Mouse (Mus musculus): ENCODE measurements at regions not wholly inside any gene's neighbourhood (a gene's known extent, or its start where the extent isn't known, plus 50 kb on each side); places are given as distances from the start of the nearest gene placed in this dataset.

DNA sequence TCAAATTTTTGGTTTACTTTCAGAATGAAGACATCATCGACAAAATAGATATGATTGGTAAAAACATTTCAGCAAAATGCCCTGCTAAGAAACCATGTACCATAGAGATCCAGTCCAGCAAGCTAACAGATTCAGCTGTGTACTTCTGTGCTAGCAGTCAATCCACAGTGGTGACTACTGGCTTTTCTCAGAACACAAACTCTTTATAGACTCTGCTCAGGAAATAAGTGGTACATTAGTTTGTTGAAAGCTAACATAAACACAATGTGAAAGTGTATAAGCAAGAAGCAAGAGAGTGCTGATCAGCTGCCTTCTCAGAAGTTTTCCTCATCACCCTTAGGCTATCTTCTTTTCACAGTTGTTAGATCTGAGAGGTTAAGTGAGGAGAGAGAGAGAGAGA is 99.2 kb upstream of the Try4 start:
- H3K36me3 ChIP-seq (ENCODE audit: control insufficient read depth in 1 of 2, insufficient read depth in 2 of 2, low read length in 2 of 2), result no peaks in the 10 kb centered on the region
- H3K4me3 ChIP-seq (ENCODE audit: control insufficient read depth in 1 of 2, insufficient read depth in 1 of 2, low read depth in 2 of 2, low read length in 2 of 2), result no peak overlapping the region
- H3K4me1 ChIP-seq (ENCODE audit: control insufficient read depth in 1 of 2, insufficient read depth in 2 of 2, low read length in 2 of 2), result no peaks in the 10 kb centered on the region
- no peaks in the 10 kb centered on the region for H3K9me3 ChIP-seq (replicated peaks; ENCODE audit: insufficient read depth, low read length)
- no peaks in the 10 kb centered on the region for H3K79me2 ChIP-seq (ENCODE audit: control insufficient read depth, insufficient read depth, low read length, poor library complexity)
- no peaks in the 10 kb centered on the region for H3K27me3 ChIP-seq (ENCODE audit: control insufficient read depth in 1 of 2, insufficient read depth in 2 of 2, low read length in 2 of 2)
- H3K9ac ChIP-seq (ENCODE audit: control insufficient read depth, low read depth, low read length, poor library complexity, severe bottlenecking), result no peak overlapping the region
- no peak for DNase-seq (ENCODE audit: low read depth, low spot score)
- no peak for TF ChIP-seq ELF1 (IDR thresholded peaks at IDR 0.05; ENCODE audit: low read depth, low read length)
- TF ChIP-seq ETS1 (IDR thresholded peaks at IDR 0.05; ENCODE audit: low read depth, low read length), result no peak
- TF ChIP-seq NELFE (IDR thresholded peaks at IDR 0.05; ENCODE audit: low read depth, low read length), result no peak
- no peak for TF ChIP-seq MEF2A (IDR thresholded peaks at IDR 0.05; ENCODE audit: extremely low read depth, insufficient replicate concordance, low read depth, low read length, poor library complexity, severe bottlenecking)
- no peak for TF ChIP-seq RAD21 (IDR thresholded peaks at IDR 0.05; ENCODE audit: low read depth, low read length)
- no peak for TF ChIP-seq KAT2A (conservative IDR thresholded peaks at IDR 0.05; ENCODE audit: low read depth, low read length)
- no peak for TF ChIP-seq MAZ (IDR thresholded peaks at IDR 0.05; ENCODE audit: low read depth, low read length)
- no peak for TF ChIP-seq ZKSCAN1 (IDR thresholded peaks at IDR 0.05; ENCODE audit: low read depth, low read length)
- TF ChIP-seq CTCF (IDR thresholded peaks at IDR 0.05 in 2 of 3, conservative IDR thresholded peaks at IDR 0.05 in 1 of 3; ENCODE audit: control insufficient read depth in 1 of 3, insufficient read depth in 1 of 3, low read depth in 2 of 3, low read length in 3 of 3, poor library complexity in 1 of 3, severe bottlenecking in 1 of 3), result no peak
- no peak for TF ChIP-seq NRF1 (IDR thresholded peaks at IDR 0.05; ENCODE audit: insufficient read depth, low read depth, low read length, poor library complexity, severe bottlenecking)
- no peak for TF ChIP-seq TAL1 (IDR thresholded peaks at IDR 0.05; ENCODE audit: low read length)
- TF ChIP-seq SIN3A (IDR thresholded peaks at IDR 0.05; ENCODE audit: low read length), result no peak
- TF ChIP-seq JUND (IDR thresholded peaks at IDR 0.05; ENCODE audit: low read depth, low read length), result no peak
- TF ChIP-seq E2F4 (IDR thresholded peaks at IDR 0.05; ENCODE audit: borderline replicate concordance, low read depth, low read length), result no peak
- TF ChIP-seq SMC3 (IDR thresholded peaks at IDR 0.05; ENCODE audit: low read depth, low read length), result no peak
- TF ChIP-seq ZMIZ1 (IDR thresholded peaks at IDR 0.05; ENCODE audit: low read depth, low read length), result no peak
- no peak for TF ChIP-seq MYB (IDR thresholded peaks at IDR 0.05; ENCODE audit: low read depth, low read length)
- no peak for TF ChIP-seq CHD2 (IDR thresholded peaks at IDR 0.05; ENCODE audit: low read length)
- TF ChIP-seq USF2 (IDR thresholded peaks at IDR 0.05; ENCODE audit: borderline replicate concordance in 1 of 2, insufficient read depth in 1 of 2, low read depth in 1 of 2, low read length in 2 of 2), result no peak
- TF ChIP-seq CHD1 (IDR thresholded peaks at IDR 0.05; ENCODE audit: low read depth, low read length), result no peak
- no peak overlapping the region for H3K27ac ChIP-seq (ENCODE audit: control insufficient read depth, low read depth, low read length)

DNA sequence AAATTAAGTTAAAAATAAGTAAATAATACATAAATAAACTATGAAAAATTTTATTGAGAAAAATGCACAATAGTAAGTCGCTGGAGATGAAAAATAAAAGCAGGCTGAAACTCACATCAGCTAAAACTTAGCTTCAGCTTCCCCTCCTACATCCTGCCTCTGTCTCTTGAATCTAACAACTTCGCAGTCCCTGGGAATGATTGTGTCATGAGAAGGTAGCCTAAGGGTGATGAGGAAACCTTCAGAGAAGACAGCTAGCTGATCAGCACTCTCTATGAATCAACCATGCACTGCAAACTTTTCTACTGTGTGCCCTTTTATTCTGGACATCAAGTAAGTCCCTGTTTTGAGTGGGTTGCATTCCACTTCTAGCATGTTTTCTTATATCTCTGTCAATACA is 99.8 kb upstream of the Try4 start:
- Histone ChIP-seq H3K27me3 (ENCODE audit: control insufficient read depth in 1 of 2, insufficient read depth in 2 of 2, low read length in 2 of 2) (no peaks in the 10 kb centered on the region), H3K4me1 (ENCODE audit: control insufficient read depth in 1 of 2, insufficient read depth in 2 of 2, low read length in 2 of 2) (no peaks in the 10 kb centered on the region), H3K9me3 (replicated peaks; ENCODE audit: insufficient read depth, low read length) (no peaks in the 10 kb centered on the region), H3K4me3 (ENCODE audit: control insufficient read depth in 1 of 2, insufficient read depth in 1 of 2, low read depth in 2 of 2, low read length in 2 of 2) (no peak overlapping the region), H3K9ac (ENCODE audit: control insufficient read depth, low read depth, low read length, poor library complexity, severe bottlenecking) (no peak overlapping the region), H3K27ac (ENCODE audit: control insufficient read depth, low read depth, low read length) (no peak overlapping the region), H3K36me3 (ENCODE audit: control insufficient read depth in 1 of 2, insufficient read depth in 2 of 2, low read length in 2 of 2) (no peaks in the 10 kb centered on the region), H3K79me2 (ENCODE audit: control insufficient read depth, insufficient read depth, low read length, poor library complexity) (no peaks in the 10 kb centered on the region)
- DNase-seq (ENCODE audit: low read depth, low spot score), result no peak
- TF ChIP-seq CHD1 (IDR thresholded peaks at IDR 0.05; ENCODE audit: low read depth, low read length) (no peak), ZC3H11A (IDR thresholded peaks at IDR 0.05; ENCODE audit: low read depth, low read length) (no peak), RCOR1 (IDR thresholded peaks at IDR 0.05; ENCODE audit: low read depth, low read length) (no peak), HCFC1 (IDR thresholded peaks at IDR 0.05; ENCODE audit: low read depth, low read length) (no peak), TAL1 (IDR thresholded peaks at IDR 0.05; ENCODE audit: low read length) (no peak), ZKSCAN1 (IDR thresholded peaks at IDR 0.05; ENCODE audit: low read depth, low read length) (no peak), ZNF384 (IDR thresholded peaks at IDR 0.05; ENCODE audit: low read depth, low read length) (no peak), POLR2AphosphoS2 (IDR thresholded peaks at IDR 0.05; ENCODE audit: low read length) (no peak), MYC (IDR thresholded peaks at IDR 0.05; ENCODE audit: low read depth, low read length) (no peak), MYB (IDR thresholded peaks at IDR 0.05; ENCODE audit: low read depth, low read length) (no peak)
